Mouse (Mus musculus) adrenal gland, adult 2 months (tissue): ENCODE measurements around the gene Mrps27. TPM values are rescaled to one million over a fixed set of nuclear protein-coding genes. Genes with fewer than 3 reads are reported as not detected.

Experiments
- DNase-seq: peaks from one replicate; pipeline ENCODE4 v3.0.0; 2021
- polyA plus RNA-seq: library from polyadenylated mRNA; depleted of rRNA; stranded (reverse); fragments of >200 nt; gene quantifications from 2 replicates; pipeline ENCODE4 v1.2.3, GENCODE M21; 2012
- total RNA-seq, 2 experiments: library from RNA; stranded (reverse); gene quantifications; 2 replicates each; pipeline ENCODE4 v1.2.3; 2021

The Mrps27 gene
- total and polyA plus RNA-seq, 3 experiments, result 20.6 to 54.2 (median 45.6) TPM

GRCm38 (mm10) chr13:99351596-99351995, 7.0 kb downstream of the Mrps27 start:
- DNase-seq, result no peak

DNA sequence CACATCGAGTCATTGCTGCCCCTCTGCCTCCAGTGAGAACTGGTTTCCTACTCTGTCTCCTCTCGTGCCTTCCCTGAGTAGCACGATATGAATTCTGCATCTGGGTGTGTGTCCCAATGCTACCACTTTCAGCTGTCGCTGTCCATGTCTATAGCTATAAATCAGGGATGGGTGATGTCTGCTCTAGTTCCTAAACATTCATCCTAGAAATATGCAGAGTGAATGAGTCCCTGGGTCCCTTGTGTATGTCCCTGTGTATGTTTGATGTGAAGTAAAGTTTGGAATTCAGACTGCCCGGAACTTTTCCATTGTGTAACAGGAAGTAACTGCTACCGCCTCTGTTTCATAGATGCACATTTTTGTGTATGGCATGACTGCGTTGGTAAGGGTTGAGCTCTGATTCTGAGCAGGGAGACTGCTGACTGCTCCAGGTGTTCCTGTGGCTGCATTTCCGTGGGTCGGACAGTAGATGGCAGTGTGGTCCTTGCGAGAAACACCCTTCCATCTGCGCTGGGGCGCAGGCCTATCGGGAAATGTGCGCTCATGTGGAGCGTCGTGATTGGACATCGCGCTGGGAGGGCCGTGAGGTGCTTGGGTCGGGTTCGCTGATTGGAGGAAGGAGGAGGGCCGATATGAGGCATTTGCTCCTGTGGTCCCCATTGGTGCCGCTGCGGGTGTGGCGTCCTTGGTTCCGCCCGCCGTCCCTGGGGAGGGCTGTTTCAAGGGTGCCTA, 8.3 kb downstream of the Mrps27 start:
- DNase-seq, result peak; percentile 96

DNA sequence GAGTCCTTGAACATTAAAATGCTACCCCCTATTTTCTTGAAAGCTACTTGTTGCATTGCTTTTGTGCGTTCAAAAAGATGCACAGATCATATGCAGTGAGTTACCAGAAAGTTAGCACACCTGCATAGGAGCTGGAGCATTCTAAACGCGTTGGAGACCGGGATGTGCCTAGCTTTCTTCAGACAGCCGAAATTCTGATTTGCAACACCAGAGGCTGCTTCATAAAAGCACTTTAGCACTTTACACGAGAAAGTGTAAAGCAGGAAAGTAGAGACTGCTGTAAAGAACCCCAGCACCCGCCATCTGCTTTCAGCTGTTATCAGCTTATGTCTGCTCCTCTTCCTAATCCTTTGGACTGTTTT, 8.9 kb downstream of the Mrps27 start:
- DNase-seq, result no peak

GRCm38 (mm10) chr13:99355072-99355471, 10.5 kb downstream of the Mrps27 start:
- DNase-seq, result no peak

DNA sequence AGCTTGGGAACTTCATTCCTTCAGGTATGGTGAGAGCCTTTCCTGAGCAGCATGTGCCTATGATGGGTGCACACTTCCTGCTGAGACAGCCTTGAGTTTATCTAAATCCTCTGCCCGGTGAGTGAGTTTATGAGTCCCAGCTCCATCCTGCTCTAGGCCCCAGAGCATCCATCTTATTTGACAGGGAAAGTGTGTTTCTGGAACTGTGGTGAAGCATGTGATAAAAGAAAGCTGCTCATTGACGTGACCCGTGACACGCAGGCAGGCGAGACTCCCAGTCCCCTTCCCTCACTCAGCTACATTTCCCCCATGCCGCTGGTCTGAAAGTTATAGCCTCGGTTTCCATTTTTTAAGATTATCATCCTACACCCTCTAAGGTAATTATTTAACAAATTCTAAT, 11.3 kb downstream of the Mrps27 start:
- no peak for DNase-seq

DNA sequence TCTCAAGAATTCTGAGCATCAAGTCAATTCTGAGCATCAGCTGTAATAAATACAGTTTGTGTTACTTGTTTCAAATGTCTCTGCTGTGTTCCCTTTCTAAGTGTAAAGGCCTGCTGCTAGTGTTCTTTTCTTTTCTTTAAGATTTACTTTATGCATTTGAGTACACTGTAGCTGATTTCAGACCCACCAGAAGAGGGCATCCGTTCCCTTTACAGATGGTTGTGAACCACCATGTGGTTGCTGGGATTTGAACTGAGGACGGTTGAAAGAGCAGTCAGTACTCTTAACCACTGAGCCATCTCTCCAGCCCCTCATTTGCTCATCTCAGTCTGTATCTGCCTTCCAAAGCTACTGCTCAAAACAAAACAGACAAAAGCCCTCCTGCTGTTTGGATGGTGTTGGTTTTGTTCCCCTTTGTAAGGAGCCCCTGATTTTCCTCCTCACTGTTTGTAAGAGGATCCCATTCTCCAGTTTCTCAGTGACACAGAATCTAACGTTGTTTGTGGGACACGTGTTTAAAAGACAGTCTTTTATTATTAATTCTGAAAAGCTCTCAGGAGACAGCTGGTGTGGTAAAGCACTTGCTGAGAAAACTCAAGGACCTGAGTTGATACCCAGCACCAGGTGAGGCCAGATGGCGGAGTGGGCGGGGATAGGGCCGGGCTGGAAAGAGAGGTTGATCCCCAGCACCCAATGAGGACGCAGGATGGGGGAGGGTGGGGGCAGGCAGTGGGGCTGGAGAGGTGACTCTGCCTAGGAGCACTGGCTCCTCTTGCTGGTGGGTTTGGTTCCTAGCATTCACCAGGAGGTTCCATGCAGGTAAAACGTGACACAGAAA, 12.1 kb downstream of the Mrps27 start:
- DNase-seq, result no peak

DNA sequence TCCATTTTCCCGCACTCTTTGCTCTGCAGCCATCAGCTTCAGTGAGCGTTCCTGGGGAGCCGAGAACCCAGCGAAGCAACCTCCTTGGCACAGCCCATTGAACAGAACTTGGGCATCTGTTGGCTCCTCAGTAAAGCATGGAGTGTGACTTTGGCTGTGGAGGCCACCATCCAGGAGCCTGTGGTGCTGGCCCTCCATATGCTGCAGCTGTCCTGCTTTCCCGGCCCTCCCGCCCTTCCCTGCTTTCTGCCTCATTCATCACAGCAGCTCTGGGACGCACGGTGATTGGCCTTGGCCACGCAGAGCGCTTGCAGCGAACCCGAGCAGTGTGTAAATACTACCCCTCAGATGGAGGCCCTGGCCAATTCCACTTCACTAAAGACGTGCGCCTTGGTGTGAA, 14.3 kb downstream of the Mrps27 start:
- no peak for DNase-seq

GRCm38 (mm10) chr13:99363866-99364265, 19.3 kb downstream of the Mrps27 start:
- no peak for DNase-seq

DNA sequence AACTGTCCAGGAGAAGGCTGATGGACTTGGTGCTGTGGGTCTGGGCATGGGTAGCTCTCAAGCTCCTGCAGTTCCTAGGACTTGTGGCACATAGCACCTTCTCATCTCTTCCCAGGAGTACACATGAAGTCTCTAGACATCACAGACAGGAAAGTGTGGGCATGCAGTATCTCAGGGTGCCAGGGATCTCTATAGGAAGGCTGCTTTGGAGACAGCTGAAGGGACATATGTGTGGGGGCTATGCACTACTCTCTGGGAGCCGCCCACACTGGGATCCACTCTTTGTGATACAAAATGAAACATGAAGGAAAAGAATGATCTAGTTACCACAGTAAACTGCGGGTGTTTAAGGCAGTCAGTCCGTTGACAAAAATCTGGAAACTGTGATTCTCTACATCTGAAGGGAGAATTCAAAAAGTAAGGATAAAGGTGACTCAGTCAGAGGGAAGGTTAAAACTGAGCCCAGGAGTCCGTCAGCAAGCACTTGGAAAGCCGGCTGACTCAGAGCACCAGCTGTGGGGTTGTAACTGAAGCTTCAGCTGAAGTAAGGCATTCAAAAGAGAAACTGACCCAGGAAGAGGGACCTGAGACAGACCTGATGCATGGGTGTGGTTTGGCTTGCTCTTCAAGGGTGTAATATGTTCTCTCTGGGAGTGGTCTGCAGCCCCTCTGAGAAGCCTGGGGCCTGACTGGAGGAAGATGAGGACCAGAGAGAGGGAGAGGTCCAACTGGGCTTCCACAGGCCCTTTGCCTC, 22.0 kb downstream of the Mrps27 start:
- DNase-seq, result no peak

DNA sequence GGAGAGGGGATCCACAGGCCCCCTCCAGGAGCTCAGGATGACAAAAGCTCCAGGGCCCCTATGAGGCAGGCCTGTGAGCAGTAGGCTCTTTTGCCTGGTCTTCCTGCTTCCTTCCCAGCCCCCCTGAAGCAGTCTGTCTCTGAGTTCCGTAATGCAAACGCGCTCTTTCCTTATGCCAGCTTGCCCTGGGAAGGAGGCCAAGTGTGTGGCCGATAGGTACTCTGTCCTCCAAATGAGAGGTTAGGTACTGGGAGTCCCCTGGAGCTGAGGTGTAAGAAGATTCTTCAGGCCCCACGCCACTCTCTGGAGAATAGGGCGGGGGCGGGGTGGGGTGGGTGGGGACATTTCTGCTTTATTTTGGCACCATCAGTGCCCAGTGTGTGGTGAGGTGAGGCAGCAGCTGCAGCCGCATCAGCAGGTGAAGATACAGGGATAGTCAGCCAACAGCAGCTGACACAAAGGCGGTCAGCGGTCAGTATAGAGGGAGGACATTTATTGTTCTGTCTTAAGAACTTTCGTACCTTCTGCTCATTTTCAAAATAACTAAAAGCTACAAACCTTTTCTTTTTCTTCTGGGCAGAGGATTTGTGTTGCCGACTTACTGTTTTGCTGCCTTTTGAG, 23.1 kb downstream of the Mrps27 start:
- no peak for DNase-seq

DNA sequence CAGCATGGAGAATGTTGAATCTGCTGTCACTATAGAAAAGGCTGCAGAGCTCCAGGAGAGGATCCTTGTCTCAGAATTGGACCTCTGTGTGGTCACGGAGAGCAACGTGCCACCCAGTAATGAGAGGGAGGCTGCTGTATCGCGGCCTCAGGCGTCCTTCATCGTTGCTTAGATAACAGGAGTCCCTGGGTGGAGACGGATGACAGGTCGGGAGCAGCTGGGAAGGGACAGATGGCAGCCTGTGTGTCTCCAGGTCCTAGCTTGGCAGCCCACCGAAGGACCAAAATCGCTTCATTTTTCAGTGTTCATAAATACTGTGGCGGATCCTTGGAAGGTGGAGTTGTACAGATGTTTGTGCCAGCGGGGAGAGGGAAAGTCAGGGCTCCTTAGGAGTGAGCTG, 24.5 kb downstream of the Mrps27 start:
- DNase-seq, result no peak

GRCm38 (mm10) chr13:99371285-99371684, 26.7 kb downstream of the Mrps27 start:
- DNase-seq, result no peak

- no peak for DNase-seq
Measured at GRCm38 (mm10) chr13:99373684-99374083, 29.1 kb downstream of the Mrps27 start.

GRCm38 (mm10) chr13:99374191-99374590, 29.6 kb downstream of the Mrps27 start:
- no peak for DNase-seq

- peak; percentile 81 for DNase-seq
Measured at GRCm38 (mm10) chr13:99375550-99375949, 31.0 kb downstream of the Mrps27 start.

GRCm38 (mm10) chr13:99377055-99377454, 32.5 kb downstream of the Mrps27 start:
- no peak for DNase-seq

- DNase-seq, result no peak
Measured at GRCm38 (mm10) chr13:99378223-99378622, 33.6 kb downstream of the Mrps27 start.

DNA sequence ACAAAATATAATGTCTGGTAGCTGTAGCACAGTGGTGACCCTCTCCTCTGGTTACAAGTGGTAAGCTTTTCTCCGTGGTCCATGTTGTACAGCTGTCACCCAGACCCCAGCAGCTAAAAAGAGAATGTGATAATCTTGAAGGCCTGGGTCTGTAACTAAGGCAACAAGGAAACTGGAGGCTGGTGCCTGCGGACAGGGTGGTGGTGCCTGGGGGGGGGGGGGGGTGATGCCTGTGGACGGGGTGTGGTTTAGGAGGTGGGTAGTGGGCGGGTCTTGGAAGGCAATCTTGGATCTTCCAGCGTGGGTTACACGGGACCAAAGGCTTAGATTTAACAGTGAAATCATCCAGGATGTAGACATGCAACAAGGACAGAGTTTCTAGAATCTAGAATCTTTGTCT, 37.8 kb downstream of the Mrps27 start:
- no peak for DNase-seq

DNA sequence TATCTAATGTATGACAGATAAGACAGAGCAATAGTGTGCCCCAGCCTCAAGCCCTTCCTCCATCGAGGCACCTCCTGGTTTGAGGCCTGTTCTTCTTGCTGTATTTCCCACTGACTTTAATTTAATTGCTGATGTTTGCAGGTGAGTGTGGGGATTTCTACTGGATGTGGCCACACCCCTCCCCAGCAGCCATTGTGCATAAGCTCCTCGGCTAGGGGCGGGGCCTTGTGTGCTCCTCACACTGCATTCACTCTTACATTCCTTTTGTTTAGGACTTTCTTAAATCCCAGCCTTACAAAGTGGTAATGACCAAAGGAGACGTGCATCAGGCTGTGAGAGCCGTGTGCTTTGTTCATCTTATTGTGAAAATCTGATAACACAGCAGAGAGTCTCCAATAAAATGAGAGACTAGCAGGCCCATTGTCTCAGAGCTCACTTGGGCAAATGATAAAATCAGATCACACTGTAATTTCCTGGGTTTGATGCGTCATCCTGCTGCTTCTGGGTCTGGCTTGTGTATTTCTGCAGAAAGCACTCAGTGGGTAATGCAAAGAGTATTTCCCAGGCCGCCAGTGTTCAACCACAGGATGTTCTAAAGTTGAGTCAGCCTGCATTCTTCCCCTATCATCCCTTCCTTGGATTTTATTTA, 40.1 kb downstream of the Mrps27 start:
- DNase-seq, result no peak

- DNase-seq, result no peak
Measured at GRCm38 (mm10) chr13:99385911-99386310, 41.3 kb downstream of the Mrps27 start.

GRCm38 (mm10) chr13:99386341-99386740, 41.8 kb downstream of the Mrps27 start:
- DNase-seq, result no peak
